Mouse (Mus musculus) hindbrain, embryonic 12.5 days (tissue): ENCODE results near the gene Fbp2. TPM values are rescaled to one million over a fixed set of nuclear protein-coding genes. Genes with fewer than 3 reads are reported as not detected.
"Not testable (repeated sequence)": the region's sequence is repeated elsewhere in the genome, so short reads cannot be mapped to it uniquely, and the experiment has no call there.

ENCODE experiments used
- ATAC-seq: fragments of 200-750 bp; cut with Nextera tagmentation; 2 replicates; pipeline ENCODE4 v1.8.0; 2017; ENCODE audit warnings: moderate TSS enrichment; ENCODE audit not compliant: low FRiP score
- H3K27ac ChIP-seq: fragments of 300-500 bp; sonication (generic); 2 replicates; pipeline ENCODE4 v1.5.1; 2016; ENCODE audit warnings: mild to moderate bottlenecking
- H3K27me3 ChIP-seq: fragments of 300-500 bp; sonication (generic); 2 replicates; pipeline ENCODE4 v1.6.1; 2016; ENCODE audit warnings: mild to moderate bottlenecking
- H3K36me3 ChIP-seq: fragments of 300-500 bp; sonication (generic); 2 replicates; pipeline ENCODE4 v1.6.1; 2016; ENCODE audit warnings: mild to moderate bottlenecking
- H3K4me1 ChIP-seq: fragments of 300-500 bp; sonication (generic); 2 replicates; pipeline ENCODE4 v1.6.1; 2016
- H3K4me2 ChIP-seq: fragments of 300-500 bp; sonication (generic); replicated peaks from 2 replicates; pipeline ENCODE4 v1.6.1; 2016; ENCODE audit warnings: mild to moderate bottlenecking
- H3K4me3 ChIP-seq: fragments of 300-500 bp; sonication (generic); 2 replicates; pipeline ENCODE4 v1.5.1; 2016; ENCODE audit warnings: mild to moderate bottlenecking
- H3K9ac ChIP-seq: fragments of 300-500 bp; sonication (generic); 2 replicates; pipeline ENCODE4 v1.6.1; 2016; ENCODE audit warnings: mild to moderate bottlenecking, moderate library complexity
- H3K9me3 ChIP-seq: fragments of 300-500 bp; sonication (generic); replicated peaks from 2 replicates; pipeline ENCODE4 v1.6.1; 2016; ENCODE audit warnings: mild to moderate bottlenecking
- WGBS: fragments of 180-500 bp; shearing (Covaris S2); methylation state at CpG from one replicate; pipeline ENCODE4 v1.1.7; 2016; 5-methylcytosine and 5-hydroxymethylcytosine counted together
- polyA plus RNA-seq: library from polyadenylated mRNA; unstranded; fragments of >200 nt; fragmentation: Nextera tagmentation; extraction: Ambion mirVana; gene quantifications from 2 replicates; pipeline ENCODE4 v1.2.1, GENCODE M21; 2016

Gene Fbp2
- polyA plus RNA-seq, 1 experiment from 2014 or later, result 0.36 TPM

DNA sequence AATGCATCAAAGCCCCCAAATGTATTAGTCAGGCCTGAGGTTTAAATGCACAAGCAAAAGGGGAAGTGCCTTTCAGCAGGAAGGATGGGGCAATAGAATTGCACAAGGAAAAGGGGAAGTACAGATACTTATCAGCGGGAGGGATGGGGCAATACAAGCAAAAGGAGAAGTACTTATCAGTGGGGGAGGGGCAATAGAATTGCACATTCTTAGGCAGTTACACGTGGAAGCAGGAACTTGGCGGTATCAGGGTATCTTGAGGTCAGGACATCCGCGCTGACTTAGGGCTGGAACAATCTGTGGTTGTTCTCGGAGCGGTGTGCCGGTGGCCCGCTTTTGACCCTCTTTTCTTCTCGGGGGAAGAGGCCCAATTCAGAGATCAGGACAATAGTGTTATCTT is 1.0 kb upstream of the Fbp2 start:
- H3K36me3 ChIP-seq, H3K4me2 ChIP-seq, H3K4me3 ChIP-seq, H3K9me3 ChIP-seq, H3K4me1 ChIP-seq, H3K27me3 ChIP-seq, H3K9ac ChIP-seq, H3K27ac ChIP-seq, ATAC-seq: not testable (repeated sequence)
- WGBS, result 85% methylated on average over 10 of the region's 10 CpGs

DNA sequence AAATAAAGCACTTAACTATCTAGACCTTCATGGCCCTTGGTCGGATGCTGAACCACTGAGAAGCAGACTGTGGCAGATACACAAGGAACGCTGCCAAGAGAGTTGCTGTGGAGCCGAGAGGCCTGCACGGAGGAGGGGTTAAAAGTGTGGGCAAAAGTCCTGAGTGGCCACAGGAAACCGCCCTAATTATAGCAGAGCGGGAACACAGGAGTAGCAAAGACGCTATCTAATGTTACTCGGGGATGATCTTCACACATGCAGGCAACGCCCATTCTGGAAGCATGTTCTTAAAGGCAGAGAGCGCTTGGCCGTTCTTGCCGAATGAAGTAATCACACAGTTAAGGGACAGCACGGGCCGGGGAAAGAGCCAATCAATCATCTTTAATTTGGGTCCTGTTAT is 1.4 kb downstream of the Fbp2 start:
- ATAC-seq, result no peak
- Histone ChIP-seq H3K4me2 (no peak overlapping the region), H3K27ac (no peak overlapping the region), H3K9ac (no peak overlapping the region), H3K4me3 (no peak overlapping the region), H3K36me3 (no peaks in the 10 kb centered on the region), H3K9me3 (no peaks in the 10 kb centered on the region), H3K4me1 (no peaks in the 10 kb centered on the region), H3K27me3 (no peaks in the 10 kb centered on the region)
- WGBS, result 88% methylated on average over 14 of the region's 14 CpGs

DNA sequence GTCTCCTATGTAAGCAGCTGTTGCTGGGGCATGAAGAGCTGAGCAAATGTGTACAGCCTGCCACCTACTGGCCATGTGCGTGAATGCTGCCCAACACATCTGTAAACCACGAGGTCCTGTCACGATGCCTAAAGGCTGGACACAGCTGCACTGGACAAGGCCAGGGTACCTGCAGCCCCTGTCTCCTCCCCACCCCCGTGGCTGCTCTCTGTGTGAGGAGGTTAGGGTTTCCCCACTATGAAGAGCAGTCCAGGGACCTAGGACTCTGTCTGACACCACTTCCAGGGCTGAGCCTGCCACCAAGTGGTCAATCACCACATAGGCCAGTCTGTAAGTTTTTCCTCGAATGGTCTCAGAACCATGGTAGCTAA is 1.9 kb downstream of the Fbp2 start:
- no peak overlapping the region for H3K9ac ChIP-seq
- H3K9me3 ChIP-seq, result no peaks in the 10 kb centered on the region
- peak; percentile 93 for ATAC-seq
- peak overlapping the region; percentile 29 for H3K4me3 ChIP-seq
- H3K27ac ChIP-seq, result no peak overlapping the region
- H3K4me1 ChIP-seq, result no peaks in the 10 kb centered on the region
- no peaks in the 10 kb centered on the region for H3K36me3 ChIP-seq
- H3K27me3 ChIP-seq, result no peaks in the 10 kb centered on the region
- H3K4me2 ChIP-seq, result peak overlapping the region; percentile 50
- 6% methylated on average over 5 of the region's 5 CpGs for WGBS

GRCm38 (mm10) chr13:62855396-62856304 is 2.6 kb downstream of the Fbp2 start:
- no peaks in the 10 kb centered on the region for H3K4me1 ChIP-seq
- H3K36me3 ChIP-seq, result no peaks in the 10 kb centered on the region
- peak overlapping the region; percentile 29 for H3K4me3 ChIP-seq
- WGBS, result 34% methylated on average over 25 of the region's 25 CpGs
- H3K27me3 ChIP-seq, result no peaks in the 10 kb centered on the region
- peak; percentile 55 for ATAC-seq
- H3K4me2 ChIP-seq, result peak overlapping the region; percentile 50
- H3K27ac ChIP-seq, result no peak overlapping the region
- no peak overlapping the region; the same call in 1 of the 2 replicates for H3K9ac ChIP-seq
- no peaks in the 10 kb centered on the region for H3K9me3 ChIP-seq

- Histone ChIP-seq H3K36me3 (no peaks in the 10 kb centered on the region), H3K9ac (no peak overlapping the region), H3K4me2 (0 out of 2 replicates have a peak overlapping the region, but pooled peaks have one; percentile 16), H3K27me3 (no peaks in the 10 kb centered on the region), H3K9me3 (no peaks in the 10 kb centered on the region), H3K4me3 (no peak overlapping the region), H3K27ac (no peak overlapping the region), H3K4me1 (no peaks in the 10 kb centered on the region)
- 12% methylated on average over 15 of the region's 15 CpGs for WGBS
- no peak for ATAC-seq
Observed at GRCm38 (mm10) chr13:62854666-62855065, 3.6 kb downstream of the Fbp2 start.

DNA sequence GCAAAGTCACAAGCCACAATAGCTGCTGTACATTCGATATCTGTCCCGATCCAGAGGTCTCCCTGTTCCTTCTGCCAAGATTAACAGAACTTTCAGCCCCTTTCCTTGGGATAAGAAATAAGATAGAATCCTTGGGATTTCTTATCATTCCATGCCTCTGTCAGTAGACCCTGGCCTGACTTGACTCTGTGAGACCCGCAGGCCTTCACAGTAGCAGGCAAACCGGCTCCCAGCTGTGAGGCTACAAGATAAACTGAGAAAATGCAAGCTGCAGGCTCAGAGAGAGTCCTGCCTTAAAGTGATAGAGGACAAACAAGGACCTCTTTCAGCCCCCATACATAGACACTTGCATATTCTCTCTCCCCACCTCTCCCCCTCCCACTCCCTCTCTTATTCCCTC is 24.9 kb downstream of the Fbp2 start:
- no peak overlapping the region for H3K4me3 ChIP-seq

GRCm38 (mm10) chr13:62832239-62832638 is 26.0 kb downstream of the Fbp2 start:
- no peak for ATAC-seq
- no peak overlapping the region for H3K27ac ChIP-seq
- no peaks in the 10 kb centered on the region for H3K27me3 ChIP-seq
- H3K4me3 ChIP-seq, result no peak overlapping the region
- H3K36me3 ChIP-seq, result no peaks in the 10 kb centered on the region
- H3K4me1 ChIP-seq, result no peaks in the 10 kb centered on the region
- no peaks in the 10 kb centered on the region for H3K9me3 ChIP-seq
- H3K9ac ChIP-seq, result no peak overlapping the region
- WGBS, result 82% methylated on average over 2 of the region's 2 CpGs
- H3K4me2 ChIP-seq, result no peak overlapping the region

More for the DNA sequence above, 24.9 kb downstream of the Fbp2 start:
- H3K36me3 ChIP-seq, result no peaks in the 10 kb centered on the region
- no peak for ATAC-seq
- 35% methylated on average over 4 of the region's 4 CpGs for WGBS
- H3K27me3 ChIP-seq, result no peaks in the 10 kb centered on the region
- no peak overlapping the region for H3K9ac ChIP-seq
- H3K27ac ChIP-seq, result no peak overlapping the region
- no peaks in the 10 kb centered on the region for H3K4me1 ChIP-seq
- H3K9me3 ChIP-seq, result no peaks in the 10 kb centered on the region
- no peak overlapping the region for H3K4me2 ChIP-seq

DNA sequence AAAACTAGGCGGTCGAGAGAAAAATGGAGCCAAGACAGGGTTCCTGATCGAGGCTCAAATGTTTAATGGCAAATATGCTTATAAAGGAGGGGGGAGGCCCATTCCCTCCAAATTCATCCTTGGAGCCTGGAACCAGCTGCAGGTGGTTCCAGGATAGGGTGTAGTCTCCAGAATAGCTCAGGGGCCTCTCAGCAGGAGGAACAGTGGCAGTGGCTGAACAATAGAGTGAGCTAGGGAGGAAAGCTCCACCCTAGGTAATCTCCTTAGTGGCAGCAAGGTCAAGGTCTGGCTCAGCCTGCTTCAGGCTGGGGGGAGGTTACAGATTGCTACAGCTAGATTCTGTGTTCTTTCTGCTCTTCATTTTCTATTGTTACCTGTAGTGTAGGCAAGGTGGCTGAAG is 42.5 kb downstream of the Fbp2 start:
- ATAC-seq, H3K9me3 ChIP-seq: not testable (repeated sequence)
- 87% methylated on average over 3 of the region's 3 CpGs for WGBS

DNA sequence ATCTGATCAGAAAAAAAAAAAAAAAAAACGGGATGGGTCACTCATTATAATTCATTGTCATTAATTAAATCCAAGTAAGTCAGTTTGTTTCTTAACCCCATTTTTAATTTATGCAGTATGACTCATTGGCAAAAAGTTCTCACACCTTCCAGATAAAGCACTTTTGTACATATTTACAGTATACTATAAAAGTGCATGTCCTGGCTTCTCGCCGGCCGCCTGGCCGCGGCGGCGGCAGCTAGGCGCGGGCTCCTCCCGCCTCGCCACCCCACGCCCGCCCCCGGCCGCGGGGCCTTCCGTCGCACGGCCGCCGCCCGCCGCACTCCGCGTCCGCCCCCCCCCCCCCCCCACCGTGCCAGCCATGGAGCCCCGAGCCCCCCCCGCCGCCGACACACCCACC is 45.5 kb downstream of the Fbp2 start:
- no peak for ATAC-seq
- H3K27me3 ChIP-seq, result no peaks in the 10 kb centered on the region
- peak overlapping the region; percentile 60 for H3K4me2 ChIP-seq
- no peak overlapping the region for H3K27ac ChIP-seq
- WGBS, result 5% methylated on average over 24 of the region's 32 CpGs
- H3K9me3 ChIP-seq, result no peaks in the 10 kb centered on the region; the same call in 1 of the 2 replicates
- H3K9ac ChIP-seq, result peak overlapping the region; percentile 41; the same call in 1 of the 2 replicates
- H3K4me3 ChIP-seq, result peak overlapping the region; percentile 36
- no peaks in the 10 kb centered on the region for H3K36me3 ChIP-seq
- H3K4me1 ChIP-seq, result no peaks in the 10 kb centered on the region

More for the DNA sequence above, 42.5 kb downstream of the Fbp2 start:
- not testable (repeated sequence) for H3K27me3 ChIP-seq, H3K4me2 ChIP-seq, H3K36me3 ChIP-seq, H3K9ac ChIP-seq, H3K27ac ChIP-seq, H3K4me1 ChIP-seq, H3K4me3 ChIP-seq

GRCm38 (mm10) chr13:62807981-62808380 is 50.2 kb downstream of the Fbp2 start:
- H3K4me2 ChIP-seq, H3K36me3 ChIP-seq, H3K9ac ChIP-seq, H3K4me1 ChIP-seq, H3K27me3 ChIP-seq, ATAC-seq, H3K4me3 ChIP-seq, H3K27ac ChIP-seq, H3K9me3 ChIP-seq: not testable (repeated sequence)
- WGBS, result 91% methylated on average over 6 of the region's 6 CpGs

Other genes starting within 250 kb of the Fbp2 start
- 9.9 and 11.5 TPM in 2 replicates for gene 6720489N17Rik, start 234.2 kb downstream of the Fbp2 start, polyA plus RNA-seq
- gene Platr25, start 97.7 kb downstream of the Fbp2 start, polyA plus RNA-seq, result 32.9 and 33.3 TPM in 2 replicates
- 11.2 and 12.8 TPM in 2 replicates for gene Gm5141, start 72.6 kb downstream of the Fbp2 start, polyA plus RNA-seq
- gene Fbp1, start 29.9 kb upstream of the Fbp2 start, polyA plus RNA-seq, result 0.19 TPM in 1 of 2 replicates, not detected in the other
- gene 2010111I01Rik, start 106.5 kb upstream of the Fbp2 start, polyA plus RNA-seq, result 47.6 and 68.4 TPM in 2 replicates